Mouse (Mus musculus) neural tube, embryonic 12.5 days (tissue): ENCODE measurements at regions not wholly inside any gene's neighbourhood (a gene's known extent, or its start where the extent isn't known, plus 50 kb on each side); places are given as distances from the start of the nearest gene placed in this dataset.

Experiments used
- ATAC-seq: fragments of 200-750 bp; cut with Nextera tagmentation; 2 replicates; pipeline ENCODE4 v1.8.0; 2017; ENCODE audit warnings: low read depth, mild to moderate bottlenecking, moderate TSS enrichment, moderate library complexity; ENCODE audit not compliant: low FRiP score
- H3K27ac ChIP-seq: fragments of 300-500 bp; sonication (generic); 2 replicates; pipeline ENCODE4 v1.5.1; 2016
- H3K27me3 ChIP-seq: fragments of 300-500 bp; sonication (generic); replicated peaks from 2 replicates; pipeline ENCODE4 v1.6.1; 2016; ENCODE audit warnings: mild to moderate bottlenecking
- H3K36me3 ChIP-seq: fragments of 300-500 bp; sonication (generic); 2 replicates; pipeline ENCODE4 v1.6.1; 2016; ENCODE audit warnings: mild to moderate bottlenecking
- H3K4me1 ChIP-seq: fragments of 300-500 bp; sonication (generic); 2 replicates; pipeline ENCODE4 v1.6.1; 2016
- H3K4me2 ChIP-seq: fragments of 300-500 bp; sonication (generic); replicated peaks from 2 replicates; pipeline ENCODE4 v1.6.1; 2016; ENCODE audit warnings: mild to moderate bottlenecking
- H3K4me3 ChIP-seq: fragments of 300-500 bp; sonication (generic); 2 replicates; pipeline ENCODE4 v1.5.1; 2016
- H3K9ac ChIP-seq: fragments of 300-500 bp; sonication (generic); 2 replicates; pipeline ENCODE4 v1.6.1; 2016; ENCODE audit warnings: mild to moderate bottlenecking
- H3K9me3 ChIP-seq: fragments of 300-500 bp; sonication (generic); 2 replicates; pipeline ENCODE4 v1.6.1; 2016; ENCODE audit warnings: mild to moderate bottlenecking
- WGBS: fragments of 180-500 bp; shearing (Covaris S2); methylation state at CpG from one replicate; pipeline ENCODE4 v1.1.7; 2016; 5-methylcytosine and 5-hydroxymethylcytosine counted together

DNA sequence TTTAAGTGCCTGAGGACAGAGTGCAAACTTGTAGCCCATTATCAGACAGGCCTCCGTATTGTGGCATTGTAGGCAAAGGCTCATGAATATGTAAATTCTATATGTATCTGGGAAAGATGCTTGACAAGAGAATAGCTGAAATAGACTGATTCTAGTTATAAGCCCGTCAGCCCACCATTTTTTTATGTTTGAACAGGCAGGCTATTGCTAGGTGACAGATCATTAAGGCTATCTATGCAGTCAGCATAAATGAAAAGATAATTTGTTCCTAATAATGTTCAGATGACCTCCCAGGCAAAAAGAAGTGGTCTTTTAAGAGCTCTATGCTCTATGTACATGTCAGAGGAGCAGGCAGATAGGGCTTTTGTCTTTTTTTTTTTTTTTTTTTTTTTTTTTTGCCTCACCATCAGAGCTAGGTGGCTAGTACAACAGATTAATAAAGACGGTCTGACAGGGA, 241.6 kb downstream of the Gm11487 start:
- Histone ChIP-seq H3K36me3 (no peaks in the 10 kb centered on the region), H3K4me1 (no peaks in the 10 kb centered on the region), H3K9ac (no peak overlapping the region), H3K4me2 (no peak overlapping the region), H3K27me3 (no peaks in the 10 kb centered on the region), H3K4me3 (no peak overlapping the region), H3K27ac (no peak overlapping the region), H3K9me3 (no peaks in the 10 kb centered on the region)
- 47% methylated on average over 3 of the region's 3 CpGs for WGBS
- peak; percentile 68 for ATAC-seq
